Mouse (Mus musculus) kidney, adult 9 months (tissue): ENCODE measurements around the gene Ms4a2.
A peak's percentile ranks its signal among the peaks of the same experiment; 100 is the strongest.

Source experiments
- DNase-seq: peaks from one replicate; pipeline ENCODE4 v3.0.0; 2022

Ms4a2 gene

GRCm38 (mm10) chr19:11623551-11623950 is at the start of gene Ms4a2:
Gene Ms4a2, minus strand, starts transcription at chr19:11623719.
- DNase-seq, result no peak

DNA sequence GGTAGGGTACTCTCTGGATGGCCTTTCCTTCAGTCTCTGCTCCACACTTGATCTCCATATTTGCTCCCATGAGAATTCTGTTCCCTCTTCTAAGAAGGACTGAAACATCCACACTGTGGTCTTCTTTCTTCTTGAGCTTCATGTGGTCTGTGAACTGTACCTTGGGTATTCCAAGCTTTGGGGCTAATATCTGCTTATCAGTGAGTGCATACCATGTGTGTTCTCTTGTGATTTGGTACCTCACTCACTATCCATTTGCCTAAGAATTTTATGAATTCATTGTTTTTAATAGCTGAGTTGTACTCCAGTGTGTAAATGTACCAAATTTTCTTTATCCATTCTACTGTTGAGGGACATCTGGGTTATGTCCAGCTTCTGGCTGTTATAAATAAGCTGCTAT is 38.0 kb upstream of the Ms4a2 start:
- no peak for DNase-seq

- DNase-seq, result no peak
These were observed 36.9 kb upstream of the Ms4a2 start, which contains the start of gene Oosp2 for GRCm38 (mm10) chr19:11660459-11660858. Gene Oosp2, minus strand, starts transcription at chr19:11660559.

DNA sequence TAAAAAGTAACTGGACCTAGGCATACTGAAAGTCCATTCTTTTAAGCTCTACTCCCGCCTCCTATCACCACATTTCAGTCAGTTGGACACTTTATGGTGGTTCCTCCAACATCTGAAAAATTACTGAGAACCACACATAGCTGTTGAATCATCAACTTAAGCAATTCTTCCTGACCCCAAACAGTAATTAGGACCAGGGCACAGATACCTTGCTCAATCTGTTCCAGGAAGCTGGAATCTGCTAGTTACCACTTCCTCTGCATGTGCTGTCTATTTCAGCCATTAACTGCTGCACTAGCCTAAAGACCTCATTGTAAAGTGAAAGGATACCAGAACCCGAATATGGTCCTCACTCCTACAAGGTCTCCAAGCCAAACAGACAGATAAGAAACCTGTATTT is 35.6 kb upstream of the Ms4a2 start:
- no peak for DNase-seq

- DNase-seq, result no peak
These were observed 26.0 kb upstream of the Ms4a2 start for GRCm38 (mm10) chr19:11649564-11649963.

GRCm38 (mm10) chr19:11646166-11646565 is 22.6 kb upstream of the Ms4a2 start:
- no peak for DNase-seq

GRCm38 (mm10) chr19:11640732-11641131 is 17.2 kb upstream of the Ms4a2 start, which contains the start of gene Ms4a3:
Gene Ms4a3, minus strand, starts transcription at chr19:11640851.
- no peak for DNase-seq

GRCm38 (mm10) chr19:11639038-11639437 is 15.5 kb upstream of the Ms4a2 start:
- DNase-seq, result no peak

DNA sequence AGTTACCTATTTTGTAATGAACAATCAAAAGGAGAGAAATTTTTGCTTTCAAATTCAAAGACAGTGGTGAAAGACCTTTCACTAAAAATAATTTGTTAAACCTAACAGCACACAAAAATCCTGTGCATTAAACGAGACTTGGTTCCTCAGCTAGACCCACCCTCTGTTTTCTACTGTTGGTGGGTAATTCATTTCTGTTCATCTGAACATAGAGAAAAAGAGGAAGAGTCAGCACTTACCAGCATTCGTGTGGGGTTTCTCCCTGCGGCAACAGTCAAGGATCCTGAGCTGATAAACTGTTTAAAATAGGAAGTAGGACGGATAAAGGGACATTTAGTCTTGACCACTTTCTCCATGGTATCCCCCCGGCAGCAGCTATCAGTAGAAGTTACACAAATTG is 12.1 kb upstream of the Ms4a2 start:
- no peak for DNase-seq

- DNase-seq, result no peak
These were observed 10.8 kb upstream of the Ms4a2 start for GRCm38 (mm10) chr19:11634330-11634729.

DNA sequence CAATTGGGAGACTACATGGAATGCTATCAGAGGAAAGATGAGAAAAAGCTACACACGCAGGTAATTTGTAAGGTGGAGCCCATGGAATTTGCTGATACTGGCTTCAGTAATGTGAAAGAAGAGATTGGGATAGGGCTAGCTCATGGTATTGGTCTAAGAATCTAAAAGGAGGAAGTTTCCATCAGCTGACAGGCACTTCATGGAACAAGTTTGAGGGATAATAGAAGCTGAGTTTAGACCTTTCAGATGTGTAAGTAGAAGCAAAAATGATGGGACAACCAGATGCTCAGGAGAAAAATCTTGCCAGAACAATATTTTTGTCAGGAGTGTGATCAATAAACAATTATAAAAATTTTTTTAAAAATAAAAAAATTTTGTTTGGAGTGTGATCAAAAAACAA is 10.2 kb upstream of the Ms4a2 start:
- no peak for DNase-seq

DNA sequence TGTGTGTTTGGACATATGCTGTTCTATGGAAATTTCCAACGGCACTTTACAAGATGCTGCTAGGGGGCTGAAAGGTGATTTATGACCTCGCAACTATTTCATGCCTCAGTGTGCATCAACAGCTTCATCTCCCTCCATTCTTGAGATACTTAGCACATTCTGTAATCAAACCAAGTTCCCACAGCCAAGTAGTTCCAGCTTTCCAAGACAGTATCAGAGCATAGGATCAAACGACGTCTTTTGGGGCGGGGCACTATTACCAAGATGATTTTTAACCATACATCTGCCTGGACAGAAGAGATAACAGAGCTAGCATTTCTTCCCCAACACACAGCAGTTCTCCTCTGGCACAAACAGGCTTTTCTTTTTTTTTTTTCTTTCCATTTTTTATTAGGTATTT is 1.7 kb upstream of the Ms4a2 start:
- no peak for DNase-seq

DNA sequence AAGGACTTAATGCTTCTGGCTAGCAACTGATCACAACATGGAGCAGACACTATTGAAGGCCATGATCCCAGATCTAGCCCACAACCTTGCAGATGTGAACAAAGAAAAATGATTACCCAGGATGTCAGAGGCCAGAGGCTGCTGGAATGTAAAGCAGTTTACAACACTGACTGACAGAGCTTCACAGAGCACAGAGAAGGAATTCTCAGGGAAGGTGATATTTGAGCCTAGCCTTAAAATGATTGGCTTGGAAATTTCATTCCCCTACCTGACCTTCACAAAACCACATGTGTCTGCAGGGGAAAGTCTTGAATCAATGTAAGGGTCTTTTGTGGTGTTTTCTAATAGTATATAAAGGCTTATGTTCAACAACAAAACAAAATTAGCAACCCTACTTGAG is 1.3 kb upstream of the Ms4a2 start:
- DNase-seq, result no peak

GRCm38 (mm10) chr19:11617983-11618382 is 5.5 kb downstream of the Ms4a2 start:
- DNase-seq, result no peak

GRCm38 (mm10) chr19:11614805-11615204 is 8.7 kb downstream of the Ms4a2 start:
- DNase-seq, result no peak

- DNase-seq, result no peak
These were observed 9.6 kb downstream of the Ms4a2 start for GRCm38 (mm10) chr19:11613776-11614443.

DNA sequence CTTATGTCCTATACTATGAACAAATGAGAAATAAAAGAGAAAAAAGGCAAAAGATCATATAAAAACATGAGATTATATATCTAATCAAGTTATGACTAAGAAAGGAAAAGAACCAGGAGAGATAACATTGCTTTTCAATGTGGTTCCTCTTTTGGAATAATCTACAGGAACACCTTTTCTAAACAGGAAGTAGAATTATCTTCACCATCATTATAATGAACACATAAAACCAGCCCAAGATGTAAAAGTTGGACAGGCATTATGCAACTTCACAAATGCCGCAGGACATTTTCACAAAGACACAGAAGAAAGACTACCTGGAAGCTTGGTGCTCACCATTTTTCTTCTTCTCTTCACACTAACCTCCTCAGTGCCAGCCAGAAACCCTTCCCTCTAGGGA is 10.4 kb downstream of the Ms4a2 start:
- no peak for DNase-seq

GRCm38 (mm10) chr19:11612293-11612692 is 11.2 kb downstream of the Ms4a2 start:
- DNase-seq, result no peak

DNA sequence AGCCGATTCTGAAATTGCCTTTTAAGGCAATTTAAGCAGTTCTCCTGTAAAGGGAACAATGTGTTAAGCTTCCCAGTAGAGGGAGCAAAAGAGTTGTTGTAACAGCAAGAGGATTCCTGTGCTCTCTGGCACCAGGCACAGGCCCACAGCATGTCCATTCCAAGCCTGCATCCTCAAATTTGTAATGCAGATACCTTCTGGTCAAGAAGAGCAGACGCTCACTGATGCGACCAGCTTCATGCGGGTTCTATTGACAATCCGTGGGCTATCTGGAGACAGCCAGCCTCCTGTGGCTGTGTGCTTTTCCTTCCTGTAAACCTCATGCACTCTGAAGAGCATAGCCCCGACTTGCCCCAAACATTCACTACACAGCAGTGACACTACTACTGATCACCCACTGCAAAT is 12.0 kb downstream of the Ms4a2 start:
- DNase-seq, result peak; percentile 36

DNA sequence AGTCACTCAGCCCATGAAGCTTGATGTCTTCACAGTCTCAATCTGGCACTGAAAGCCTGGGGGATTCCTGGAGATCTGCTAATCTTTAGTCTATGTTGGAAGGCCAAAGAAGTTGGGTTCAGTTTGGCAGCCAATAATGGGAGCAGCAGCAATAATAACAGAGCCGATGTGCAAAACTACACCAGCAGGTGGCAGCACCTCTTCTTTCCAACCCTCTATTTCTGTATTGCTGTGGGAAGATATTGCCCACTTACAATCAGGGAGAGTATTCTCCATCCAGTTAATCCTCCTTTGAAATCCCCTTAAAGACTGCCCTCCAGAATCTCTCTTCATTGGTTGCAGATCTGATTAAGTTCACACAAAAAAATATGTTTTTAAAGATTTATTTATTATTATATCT is 15.3 kb downstream of the Ms4a2 start:
- DNase-seq, result peak; percentile 13

- DNase-seq, result no peak
These were observed 18.9 kb downstream of the Ms4a2 start, which contains the start of gene Ms4a6d for GRCm38 (mm10) chr19:11604603-11605002. Gene Ms4a6d, minus strand, starts transcription at chr19:11604849.

GRCm38 (mm10) chr19:11602026-11602425 is 21.5 kb downstream of the Ms4a2 start:
- DNase-seq, result peak; percentile 14

DNA sequence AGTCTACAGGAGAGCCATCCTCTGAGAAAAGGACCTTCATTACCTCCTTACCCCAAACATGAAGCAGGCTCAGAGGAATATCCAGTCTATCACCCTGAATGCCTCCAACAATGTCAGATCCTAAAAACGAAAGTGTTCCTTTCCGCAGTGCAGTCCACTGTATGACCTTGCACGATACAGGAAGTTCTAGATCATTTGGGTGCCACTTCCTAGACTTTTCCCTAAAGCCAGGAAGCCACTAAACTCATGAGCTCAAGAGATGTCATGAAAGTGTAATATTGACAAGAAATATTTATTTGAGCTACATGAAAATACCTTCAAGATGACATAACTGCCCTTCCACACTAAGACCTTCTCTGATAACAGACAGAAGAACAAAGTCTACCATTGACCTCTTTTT is 22.2 kb downstream of the Ms4a2 start:
- no peak for DNase-seq

- DNase-seq, result no peak
These were observed 33.5 kb downstream of the Ms4a2 start for GRCm38 (mm10) chr19:11589891-11590449.

GRCm38 (mm10) chr19:11589205-11589604 is 34.3 kb downstream of the Ms4a2 start:
- DNase-seq, result no peak
